Mouse (Mus musculus): Measurements from ENCODE around the gene Dusp28. TPM values are rescaled to one million over a fixed set of nuclear protein-coding genes. Genes with fewer than 3 reads are reported as not detected.
"Not testable (repeated sequence)": the region's sequence is repeated elsewhere in the genome, so short reads cannot be mapped to it uniquely, and the experiment has no call there.

Gene Dusp28
- polyA plus RNA-seq, 1 experiment from 2014 or later, result 17.5 TPM

DNA sequence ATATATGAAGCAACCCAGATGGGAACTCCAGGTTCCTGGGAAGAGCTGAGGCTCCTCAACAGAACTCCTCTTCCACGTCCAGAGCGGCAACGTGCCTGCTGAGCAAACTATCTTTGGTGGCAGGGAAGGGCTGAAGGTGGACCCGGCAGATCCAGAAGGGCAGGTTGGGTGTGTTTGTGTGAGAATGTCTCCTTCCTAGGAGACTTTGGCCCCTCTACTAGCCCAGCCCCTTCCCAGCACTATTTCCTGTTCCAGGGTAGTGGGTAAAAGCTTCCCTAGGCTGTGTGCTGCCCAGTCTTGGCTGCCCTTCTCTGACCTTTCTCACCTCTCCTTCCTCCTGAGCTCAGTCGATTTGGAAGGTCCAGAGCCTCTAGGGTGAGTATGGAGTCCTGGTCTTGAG is 43.8 kb downstream of the Dusp28 start, which contains the start of gene Gpr35:
Gene Gpr35, plus strand, starts transcription at position 259 of the 400 bp plus-strand sequence.
- H3K9me3 ChIP-seq (replicated peaks), result no peaks in the 10 kb centered on the region
- 87% methylated on average over 5 of the region's 5 CpGs for WGBS
- no peak within 1 kb of the TSS for H3K4me2 ChIP-seq
- H3K4me1 ChIP-seq, result no peaks in the 10 kb centered on the region
- H3K9ac ChIP-seq, result no peak within 1 kb of the TSS; the same call in 1 of the 2 replicates
- H3K27ac ChIP-seq, result no peak within 1 kb of the TSS
- no peak within 1 kb of the TSS for H3K4me3 ChIP-seq
- H3K36me3 ChIP-seq (ENCODE audit: poor library complexity, severe bottlenecking), result peaks cover 35% of the 10 kb centered on the region
- H3K27me3 ChIP-seq, result no peaks in the 10 kb centered on the region
- ATAC-seq, result no peak

DNA sequence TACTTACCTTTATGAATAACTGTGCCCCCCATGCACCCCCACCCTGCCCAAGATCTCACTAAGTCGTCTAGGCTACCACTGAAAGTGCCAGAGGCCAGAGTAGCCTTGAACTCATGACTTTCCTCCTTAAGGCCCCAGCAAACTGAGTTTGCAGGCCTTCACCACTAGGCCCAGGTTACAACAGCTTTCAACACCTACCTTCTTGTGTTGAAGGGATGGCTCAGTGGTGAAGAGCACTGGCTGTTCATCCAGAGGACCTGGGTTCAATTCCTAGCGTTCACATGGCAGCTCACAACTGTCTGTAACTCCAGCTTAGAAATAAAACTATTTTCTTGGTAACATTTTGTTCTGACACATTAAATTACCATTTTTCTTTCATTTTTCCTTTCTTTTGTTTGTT is 46.9 kb downstream of the Dusp28 start:
- Histone ChIP-seq H3K9ac (no peak overlapping the region), H3K4me3 (no peak overlapping the region), H3K27ac (no peak overlapping the region), H3K4me1 (no peaks in the 10 kb centered on the region), H3K4me2 (no peak overlapping the region), H3K9me3 (replicated peaks) (no peaks in the 10 kb centered on the region), H3K27me3 (no peaks in the 10 kb centered on the region), H3K36me3 (ENCODE audit: poor library complexity, severe bottlenecking) (peaks cover 4% of the 10 kb centered on the region)
- no peak for ATAC-seq
- 66% methylated on average over 2 of the region's 2 CpGs for WGBS

DNA sequence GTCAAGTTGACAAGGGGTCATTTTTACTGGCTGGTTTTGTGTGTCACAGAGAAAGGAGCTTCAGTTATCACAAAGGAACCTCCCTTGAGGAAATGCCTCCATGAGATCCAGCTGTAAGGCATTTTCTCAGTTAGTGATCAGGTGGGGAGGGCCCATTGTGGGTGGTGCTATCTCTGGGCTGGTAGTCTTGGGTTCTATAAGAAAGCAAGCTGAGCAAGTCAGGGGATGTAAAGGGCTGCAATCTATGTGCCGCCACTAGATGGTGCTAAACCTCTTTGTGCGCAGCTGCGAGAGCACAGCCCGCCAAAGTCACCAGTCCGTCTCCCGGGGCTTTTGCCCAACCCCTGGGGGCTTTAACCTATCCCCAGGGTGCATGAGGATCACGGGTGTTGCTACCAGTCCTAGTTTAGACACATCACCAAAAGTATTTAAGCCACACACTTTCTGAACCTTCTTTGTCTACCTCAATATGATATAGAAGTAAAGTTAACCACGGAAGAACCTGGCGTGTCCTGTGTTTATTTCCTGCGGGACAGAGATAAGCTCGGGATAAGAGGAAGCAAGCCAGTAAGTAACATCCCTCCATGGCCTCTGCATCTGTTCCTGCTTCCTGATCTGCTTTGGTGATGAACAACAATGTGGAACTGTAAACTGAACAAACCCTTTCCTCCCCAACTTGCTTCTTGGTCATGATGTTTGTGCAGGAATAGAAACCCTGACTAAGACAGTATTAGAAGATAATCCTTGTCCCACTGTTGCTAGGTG is 50.0 kb downstream of the Dusp28 start:
- not testable (repeated sequence) for H3K9ac ChIP-seq

More for the DNA sequence above, 50.0 kb downstream of the Dusp28 start:
- not testable (repeated sequence) for H3K36me3 ChIP-seq (ENCODE audit: poor library complexity, severe bottlenecking); H3K9me3 ChIP-seq (replicated peaks); H3K27ac ChIP-seq; H3K27me3 ChIP-seq; H3K4me1 ChIP-seq
- peak overlapping the region; percentile 1; the same call in 1 of the 2 replicates for H3K4me3 ChIP-seq
- peak; percentile 30; the same call in 1 of the 2 replicates for ATAC-seq
- peak overlapping the region; percentile 46 for H3K4me2 ChIP-seq
- 11% methylated on average over 11 of the region's 11 CpGs for WGBS

Other genes with a start within 250 kb of the Dusp28 start
- 115 and 117 TPM in 2 replicates for gene Gpc1, start 75.3 kb upstream of the Dusp28 start, polyA plus RNA-seq (2015; fragmentation: Nextera tagmentation; extraction: Ambion mirVana)
- gene Ankmy1, start 4.1 kb upstream of the Dusp28 start, polyA plus RNA-seq (2015; fragmentation: Nextera tagmentation; extraction: Ambion mirVana), result 0.71 and 1.4 TPM in 2 replicates
- gene Rnpepl1, start 3.8 kb downstream of the Dusp28 start, polyA plus RNA-seq (2015; fragmentation: Nextera tagmentation; extraction: Ambion mirVana), result 18.6 and 20.5 TPM in 2 replicates
- gene Capn10, start 27.4 kb downstream of the Dusp28 start, polyA plus RNA-seq (2015; fragmentation: Nextera tagmentation; extraction: Ambion mirVana), result 51.7 and 54.3 TPM in 2 replicates
- gene Gpr35, start 43.9 kb downstream of the Dusp28 start, polyA plus RNA-seq (2015; fragmentation: Nextera tagmentation; extraction: Ambion mirVana), result 0.25 and 0.46 TPM in 2 replicates
- gene Aqp12, start 99.4 kb downstream of the Dusp28 start, polyA plus RNA-seq (2015; fragmentation: Nextera tagmentation; extraction: Ambion mirVana), result not detected in 2 replicates
- gene Kif1a, start 195.0 kb downstream of the Dusp28 start, polyA plus RNA-seq (2015; fragmentation: Nextera tagmentation; extraction: Ambion mirVana), result 205 and 224 TPM in 2 replicates
- not detected in 2 replicates for gene Agxt, start 228.3 kb downstream of the Dusp28 start, polyA plus RNA-seq (2015; fragmentation: Nextera tagmentation; extraction: Ambion mirVana)